Mouse (Mus musculus) megakaryocyte, embryonic 14.5 days (primary cell): ENCODE results near the gene Ercc1.

Source experiments
- FLI1 ChIP-seq: IDR thresholded peaks from 2 replicates; pipeline ENCODE4 v1.6.1; 2012; ENCODE audit warnings: low read length, inconsistent platforms, mixed read lengths
- GATA1 ChIP-seq: IDR thresholded peaks from 3 replicates; pipeline ENCODE4 v1.6.1; 2012; ENCODE audit warnings: mixed read lengths, low read length, inconsistent platforms, borderline replicate concordance

DNA sequence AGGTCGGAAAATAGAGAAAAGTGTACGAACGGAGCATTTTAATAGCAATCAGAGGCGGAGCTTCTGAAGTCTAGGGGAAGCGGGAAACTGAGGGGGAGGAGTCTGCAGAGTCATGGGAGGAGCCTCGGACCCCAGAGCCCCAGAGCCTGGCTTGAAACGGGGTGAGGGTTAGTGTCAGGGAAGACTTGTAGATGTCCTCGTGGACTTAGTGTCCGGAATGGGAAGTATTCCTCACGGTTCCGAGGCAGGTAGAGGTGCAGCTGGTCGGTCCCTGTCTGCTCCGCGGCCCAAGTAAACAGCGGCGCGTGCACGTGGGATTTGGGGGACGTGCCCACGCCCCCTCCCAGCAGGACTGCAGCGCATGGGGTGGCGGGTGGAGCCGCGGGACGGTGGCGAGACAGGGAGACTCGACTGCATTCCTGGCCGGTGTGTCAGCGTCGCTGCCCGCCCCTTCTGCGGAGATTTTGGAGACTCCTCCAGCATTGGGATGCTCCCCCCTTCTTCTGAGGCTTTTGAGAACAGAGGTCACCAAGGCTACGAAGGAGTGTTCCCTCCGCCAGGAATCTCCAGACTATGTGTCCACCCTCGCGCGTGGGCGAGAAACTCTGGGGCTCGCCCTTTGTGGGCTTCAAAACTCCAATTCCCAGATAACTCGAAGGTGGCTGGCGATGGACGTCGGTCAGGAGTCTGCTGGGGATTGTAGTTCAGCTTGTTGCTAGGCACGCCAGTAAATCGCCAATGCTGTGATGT lies 15.5 kb downstream of the Ercc1 start:
- no peak for TF ChIP-seq GATA1
- no peak for TF ChIP-seq FLI1
